Comparison of ENCODE assay signal across 17 mouse cellular contexts in the genomic region with DNA sequence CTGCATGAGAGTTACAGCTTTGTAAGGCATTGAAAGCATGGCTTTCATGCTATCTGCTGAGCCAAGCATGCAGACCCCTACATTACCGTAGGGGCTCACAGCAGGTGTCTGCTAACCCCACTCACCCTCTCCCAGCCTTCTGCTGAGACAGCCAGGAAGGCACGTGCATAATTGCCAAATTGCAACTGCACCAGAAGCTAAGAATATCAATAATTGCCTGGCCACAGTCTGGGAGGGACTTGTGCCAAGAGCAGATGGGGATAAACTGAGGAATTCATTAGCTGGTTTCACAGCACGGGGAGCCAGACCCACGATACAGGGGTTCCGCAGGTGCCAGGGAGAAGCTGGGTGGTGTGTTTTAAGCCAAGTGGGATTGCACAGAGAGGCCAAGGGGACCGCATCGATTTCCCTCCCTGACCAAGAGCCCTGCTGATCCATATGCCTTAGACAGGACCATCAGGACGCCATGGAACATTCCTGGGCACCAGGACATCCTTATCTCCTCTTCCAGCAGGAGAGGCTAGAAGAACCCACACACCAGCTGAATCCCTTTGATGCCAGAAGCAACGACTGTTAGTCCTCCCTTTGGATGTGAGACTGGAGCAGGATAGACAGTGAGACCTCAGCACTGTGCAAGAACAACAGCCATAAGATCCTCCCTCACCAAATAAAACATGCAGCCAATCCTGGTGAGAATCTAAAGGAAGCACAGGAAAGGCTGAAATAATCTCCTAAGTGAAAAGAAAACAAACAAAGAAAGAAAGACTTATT.
DNase-seq lines count a peak whose midpoint lies in the region; ATAC-seq lines count a peak whose summit lies in the region.
"Had no signal": no experiment of that assay in that cellular context is flagged by ENCODE, and none has a peak within 500 bp of the region (broad histone marks: within the 10 kb centered on the region; RNA-seq: fewer than 3 reads in every experiment).

No protein-coding gene starts in this region.

- 61% methylated on average over 9 of the region's 9 CpGs for whole genome bisulfite sequencing in forebrain, embryonic 10.5 days
- 47% methylated on average over 9 of the region's 9 CpGs for WGBS in forebrain, embryonic 11.5 days
- 48% methylated on average over 9 of the region's 9 CpGs for WGBS in neural tube, embryonic 13.5 days
- WGBS in forebrain, embryonic 16.5 days, result 16% methylated on average over 9 of the region's 9 CpGs
- WGBS in midbrain, embryonic 16.5 days, result 25% methylated on average over 9 of the region's 9 CpGs

- no peak overlapping the region for H3K4me3 ChIP-seq in forebrain, embryonic 10.5 days
- H3K4me3 ChIP-seq in forebrain, embryonic 11.5 days (ENCODE audit: low read depth, low read length), result no peak overlapping the region
- no peak overlapping the region for H3K4me3 ChIP-seq in neural tube, embryonic 13.5 days
- H3K4me3 ChIP-seq in forebrain, embryonic 16.5 days (replicated peaks; ENCODE audit: low read length), result no peak overlapping the region
- H3K4me3 ChIP-seq in midbrain, embryonic 16.5 days (ENCODE audit: low read depth, low read length), result no peak overlapping the region
- H3K4me3 ChIP-seq: embryonic facial prominence, embryonic 10.5 days had no signal

- ATAC-seq in forebrain, embryonic 11.5 days (replicated peaks; ENCODE audit: low FRiP score), result no peak
- no peak for ATAC-seq in neural tube, embryonic 13.5 days (ENCODE audit: low read depth)
- ATAC-seq in forebrain, embryonic 16.5 days, result peak; percentile 85
- ATAC-seq in midbrain, embryonic 16.5 days, result no peak

- no peak for DNase-seq in forebrain, embryonic 10.5 days (ENCODE audit: extremely low spot score, low spot score)
- DNase-seq in forebrain, embryonic 11.5 days (ENCODE audit: low spot score), result no peak
- no peak for DNase-seq in neural tube, embryonic 10.5 days (ENCODE audit: extremely low spot score, low spot score)
- no peak for DNase-seq in kidney, postnatal 4 days
- DNase-seq in kidney, postnatal 36 days, result no peak
- DNase-seq: cerebellum, adult 9-11 months; gastrocnemius, postnatal 10 days; heart, postnatal 36 days; kidney, adult 11 months; kidney, postnatal 25 days; lung, postnatal 4 days had no signal

- H3K9ac ChIP-seq in forebrain, embryonic 11.5 days (ENCODE audit: low read length), result no peak overlapping the region
- H3K9ac ChIP-seq in neural tube, embryonic 13.5 days, result no peak overlapping the region
- no peak overlapping the region for H3K9ac ChIP-seq in forebrain, embryonic 16.5 days (replicated peaks; ENCODE audit: low read depth, low read length)
- no peak overlapping the region for H3K9ac ChIP-seq in midbrain, embryonic 16.5 days (ENCODE audit: low read depth, low read length)
- H3K9ac ChIP-seq: liver, embryonic 14.5 days had no signal

- no peaks in the 10 kb centered on the region for H3K36me3 ChIP-seq in forebrain, embryonic 10.5 days (replicated peaks)
- H3K36me3 ChIP-seq in forebrain, embryonic 11.5 days (ENCODE audit: control insufficient read depth, insufficient read depth, low read length), result no peaks in the 10 kb centered on the region
- H3K36me3 ChIP-seq in neural tube, embryonic 13.5 days, result no peaks in the 10 kb centered on the region
- no peaks in the 10 kb centered on the region for H3K36me3 ChIP-seq in forebrain, embryonic 16.5 days (ENCODE audit: control insufficient read depth, insufficient read depth)
- H3K36me3 ChIP-seq in midbrain, embryonic 16.5 days (ENCODE audit: control insufficient read depth, insufficient read depth, low read length), result no peaks in the 10 kb centered on the region
- H3K36me3 ChIP-seq: embryonic facial prominence, embryonic 10.5 days had no signal

- no peaks in the 10 kb centered on the region for H3K9me3 ChIP-seq in forebrain, embryonic 10.5 days
- H3K9me3 ChIP-seq in forebrain, embryonic 11.5 days (ENCODE audit: control insufficient read depth, low read length), result no peaks in the 10 kb centered on the region
- H3K9me3 ChIP-seq in neural tube, embryonic 13.5 days, result no peaks in the 10 kb centered on the region
- no peaks in the 10 kb centered on the region for H3K9me3 ChIP-seq in forebrain, embryonic 16.5 days (ENCODE audit: control insufficient read depth, low read length)
- no peaks in the 10 kb centered on the region for H3K9me3 ChIP-seq in midbrain, embryonic 16.5 days (replicated peaks; ENCODE audit: control insufficient read depth, low read length, poor library complexity, severe bottlenecking)
- H3K9me3 ChIP-seq: embryonic facial prominence, embryonic 10.5 days had no signal

- H3K4me1 ChIP-seq in forebrain, embryonic 10.5 days, result peaks cover 13% of the 10 kb centered on the region
- no peaks in the 10 kb centered on the region for H3K4me1 ChIP-seq in forebrain, embryonic 11.5 days (replicated peaks; ENCODE audit: control insufficient read depth, insufficient read depth, low read length)
- H3K4me1 ChIP-seq in neural tube, embryonic 13.5 days (replicated peaks), result peaks cover 7% of the 10 kb centered on the region
- H3K4me1 ChIP-seq in forebrain, embryonic 16.5 days (replicated peaks; ENCODE audit: control insufficient read depth, insufficient read depth, low read length), result peaks cover 35% of the 10 kb centered on the region
- peaks cover 7% of the 10 kb centered on the region for H3K4me1 ChIP-seq in midbrain, embryonic 16.5 days (ENCODE audit: control insufficient read depth, insufficient read depth, low read length)

- 0 out of 2 replicates have a peak, but pooled peaks cover 5% of the 10 kb centered on the region for H3K27me3 ChIP-seq in forebrain, embryonic 10.5 days (ENCODE audit: poor library complexity, severe bottlenecking)
- no peaks in the 10 kb centered on the region for H3K27me3 ChIP-seq in forebrain, embryonic 11.5 days (ENCODE audit: control insufficient read depth, insufficient read depth, low read length)
- H3K27me3 ChIP-seq in neural tube, embryonic 13.5 days, result no peaks in the 10 kb centered on the region
- H3K27me3 ChIP-seq in forebrain, embryonic 16.5 days (replicated peaks; ENCODE audit: control insufficient read depth, insufficient read depth, low read length), result no peaks in the 10 kb centered on the region
- H3K27me3 ChIP-seq in midbrain, embryonic 16.5 days (ENCODE audit: control insufficient read depth, insufficient read depth, low read depth, low read length), result no peaks in the 10 kb centered on the region

- H3K27ac ChIP-seq in forebrain, embryonic 10.5 days, result peak overlapping the region; percentile 40; the same call in 1 of the 2 replicates
- no peak overlapping the region for H3K27ac ChIP-seq in forebrain, embryonic 11.5 days (ENCODE audit: low read depth, low read length)
- 0 out of 2 replicates have a peak overlapping the region, but pooled peaks have one; percentile 4 for H3K27ac ChIP-seq in neural tube, embryonic 13.5 days (replicated peaks)
- peak overlapping the region; percentile 69 for H3K27ac ChIP-seq in forebrain, embryonic 16.5 days (ENCODE audit: low read length)
- peak overlapping the region; percentile 23; the same call in 1 of the 2 replicates for H3K27ac ChIP-seq in midbrain, embryonic 16.5 days (ENCODE audit: low read length)
- H3K27ac ChIP-seq: embryonic facial prominence, embryonic 10.5 days; liver, embryonic 14.5 days had no signal

- no peak overlapping the region for H3K4me2 ChIP-seq in forebrain, embryonic 11.5 days (ENCODE audit: low read depth, low read length, severe bottlenecking)
- no peak overlapping the region for H3K4me2 ChIP-seq in neural tube, embryonic 13.5 days
- no peak overlapping the region for H3K4me2 ChIP-seq in forebrain, embryonic 16.5 days (ENCODE audit: low read length)
- H3K4me2 ChIP-seq in midbrain, embryonic 16.5 days (ENCODE audit: low read length), result no peak overlapping the region
- H3K4me2 ChIP-seq: heart, embryonic 11.5 days had no signal
